Mouse (Mus musculus): ENCODE results near the gene B3gat2. TPM values are rescaled to one million over a fixed set of nuclear protein-coding genes. Genes with fewer than 3 reads are reported as not detected.

The B3gat2 gene
- polyA plus RNA-seq, 1 experiment from 2014 or later = 0.92 TPM

DNA sequence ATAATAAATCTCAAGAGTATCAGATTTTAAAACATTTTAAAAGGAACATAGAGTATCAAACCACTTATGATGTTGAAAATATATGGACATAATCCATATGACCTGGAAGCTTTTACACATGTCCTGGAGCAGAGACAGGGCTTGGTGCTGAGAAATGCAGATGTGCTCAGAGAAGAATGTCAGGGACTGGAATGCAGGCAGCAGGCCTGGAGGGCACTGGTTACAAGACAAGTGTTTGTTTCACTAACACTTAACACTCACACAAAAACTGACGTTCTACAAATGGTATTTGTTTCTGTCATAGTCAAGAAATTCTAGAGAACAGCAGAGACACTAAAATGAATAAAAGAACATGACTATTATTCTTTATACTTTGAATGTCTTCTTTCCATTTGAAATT lies 130.5 kb downstream of the B3gat2 start:
- 40% methylated on average over 1 of the region's 1 CpGs for WGBS

More for the DNA sequence above, 130.5 kb downstream of the B3gat2 start:
- Histone ChIP-seq H3K4me3 (no peak overlapping the region), H3K9me3 (no peaks in the 10 kb centered on the region), H3K36me3 (no peaks in the 10 kb centered on the region), H3K27ac (no peak overlapping the region), H3K9ac (no peak overlapping the region), H3K4me2 (replicated peaks) (no peak overlapping the region), H3K4me1 (no peaks in the 10 kb centered on the region), H3K27me3 (no peaks in the 10 kb centered on the region)
- no peak for ATAC-seq (ENCODE audit: low FRiP score, low read depth)

Other genes starting within 250 kb of the B3gat2 start
- 45.1 and 51.1 TPM in 2 replicates for gene Smap1, start 160.6 kb downstream of the B3gat2 start, polyA plus RNA-seq (2015; fragmentation: Nextera tagmentation; extraction: Ambion mirVana)
- gene Sdhaf4, start 243.9 kb downstream of the B3gat2 start, polyA plus RNA-seq (2015; fragmentation: Nextera tagmentation; extraction: Ambion mirVana) = 79.0 and 86.3 TPM in 2 replicates

Measured in limb, embryonic 13.5 days (tissue).